13 mouse cellular contexts compared by ENCODE assay signal in the genomic region with DNA sequence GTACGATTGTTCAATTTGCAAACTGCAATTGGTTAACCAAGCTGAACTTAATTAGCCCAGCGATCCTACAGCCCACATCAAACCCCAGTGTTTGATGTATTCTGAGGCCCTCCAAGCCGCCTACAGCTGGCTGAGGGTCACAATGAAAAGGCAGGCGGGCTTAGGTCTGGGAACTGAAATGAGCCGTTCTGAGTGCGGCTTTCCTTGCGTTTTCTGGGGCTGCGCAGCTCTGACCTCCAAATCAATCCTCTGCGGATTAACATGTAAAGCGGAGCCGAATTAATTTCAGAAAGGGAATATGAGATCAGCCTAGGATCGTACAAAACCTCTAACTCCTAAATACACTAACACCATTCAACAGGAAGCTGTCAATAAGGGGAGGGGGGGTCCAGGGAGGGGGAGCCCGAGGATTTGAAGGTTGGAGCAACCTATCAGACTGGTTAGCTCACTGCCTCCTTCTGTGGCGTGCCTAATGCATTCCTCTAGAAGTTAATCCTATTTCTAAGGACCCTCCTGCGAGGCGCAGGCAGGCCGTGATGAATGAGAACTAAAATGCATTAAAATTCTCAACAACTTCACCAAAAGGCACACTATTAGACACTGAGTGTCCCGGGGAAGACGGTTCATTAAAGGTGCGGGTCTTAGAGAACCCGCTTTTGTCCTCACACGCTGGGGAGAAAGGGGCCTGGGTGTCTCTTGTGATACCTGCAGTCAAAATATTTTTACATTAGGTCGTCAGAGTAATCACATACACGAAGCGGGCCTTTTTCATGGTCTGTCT.
A peak's percentile ranks its signal among the peaks of the same experiment; 100 is the strongest.
DNase-seq lines count a peak whose midpoint lies in the region; ATAC-seq and TF ChIP-seq lines count a peak whose summit lies in the region.
"Had no signal": no experiment of that assay in that cellular context is flagged by ENCODE, and none has a peak within 500 bp of the region (broad histone marks: within the 10 kb centered on the region; RNA-seq: fewer than 3 reads in every experiment).

No protein-coding gene starts in this region.

- 2% methylated on average over 25 of the region's 25 CpGs for WGBS in forebrain, embryonic 10.5 days
- 19% methylated on average over 25 of the region's 25 CpGs for WGBS in hindbrain, postnatal 0 days
- WGBS in neural tube, embryonic 11.5 days, result 16% methylated on average over 25 of the region's 25 CpGs

- ATAC-seq in hindbrain, postnatal 0 days, result no peak; the same call in 1 of the 2 replicates
- ATAC-seq in neural tube, embryonic 11.5 days (ENCODE audit: insufficient read depth, low FRiP score, low TSS enrichment), result peak; percentile 31; the same call in 1 of the 2 replicates
- ATAC-seq: lung, postnatal 0 days had no signal

- H3K9ac ChIP-seq in hindbrain, postnatal 0 days (replicated peaks; ENCODE audit: low read length), result no peak overlapping the region
- H3K9ac ChIP-seq in neural tube, embryonic 11.5 days (ENCODE audit: low read length), result peak overlapping the region; percentile 10; the same call in 1 of the 2 replicates

- H3K4me3 ChIP-seq in forebrain, embryonic 10.5 days, result peak overlapping the region; percentile 32
- H3K4me3 ChIP-seq in hindbrain, postnatal 0 days (ENCODE audit: low read length), result no peak overlapping the region
- H3K4me3 ChIP-seq in neural tube, embryonic 11.5 days (ENCODE audit: low read depth, low read length), result no peak overlapping the region

- no peaks in the 10 kb centered on the region for H3K36me3 ChIP-seq in forebrain, embryonic 10.5 days (replicated peaks)
- H3K36me3 ChIP-seq in hindbrain, postnatal 0 days (ENCODE audit: insufficient read depth, low read length), result no peaks in the 10 kb centered on the region
- no peaks in the 10 kb centered on the region for H3K36me3 ChIP-seq in neural tube, embryonic 11.5 days (ENCODE audit: control insufficient read depth, insufficient read depth, low read length)
- H3K36me3 ChIP-seq: G1E had no signal

- H3K9me3 ChIP-seq in forebrain, embryonic 10.5 days, result no peaks in the 10 kb centered on the region
- H3K9me3 ChIP-seq in hindbrain, postnatal 0 days (ENCODE audit: low read length), result no peaks in the 10 kb centered on the region
- no peaks in the 10 kb centered on the region for H3K9me3 ChIP-seq in neural tube, embryonic 11.5 days (ENCODE audit: control insufficient read depth, low read length)
- H3K9me3 ChIP-seq: G1E had no signal

- peaks cover 100% of the 10 kb centered on the region for H3K27me3 ChIP-seq in forebrain, embryonic 10.5 days (ENCODE audit: poor library complexity, severe bottlenecking)
- 0 out of 2 replicates have a peak, but pooled peaks cover 4% of the 10 kb centered on the region for H3K27me3 ChIP-seq in hindbrain, postnatal 0 days (ENCODE audit: insufficient read depth, low read length)
- 0 out of 2 replicates have a peak, but pooled peaks cover 7% of the 10 kb centered on the region for H3K27me3 ChIP-seq in neural tube, embryonic 11.5 days (ENCODE audit: control insufficient read depth, insufficient read depth, low read length)

- H3K27ac ChIP-seq in forebrain, embryonic 10.5 days, result peak overlapping the region; percentile 70
- H3K27ac ChIP-seq in hindbrain, postnatal 0 days, result no peak overlapping the region; the same call in 1 of the 2 replicates
- H3K27ac ChIP-seq in neural tube, embryonic 11.5 days (ENCODE audit: low read depth, low read length), result no peak overlapping the region
- H3K27ac ChIP-seq: kidney, postnatal 0 days had no signal

- no peak for TF ChIP-seq CTCF in hindbrain, postnatal 0 days (IDR thresholded peaks at IDR 0.05; ENCODE audit: low read depth)

- peaks cover 52% of the 10 kb centered on the region for H3K4me1 ChIP-seq in forebrain, embryonic 10.5 days
- peaks cover 13% of the 10 kb centered on the region; the same call in 1 of the 2 replicates for H3K4me1 ChIP-seq in hindbrain, postnatal 0 days (ENCODE audit: insufficient read depth, low read length)
- peaks cover 4% of the 10 kb centered on the region; the same call in 1 of the 2 replicates for H3K4me1 ChIP-seq in neural tube, embryonic 11.5 days (ENCODE audit: control insufficient read depth, insufficient read depth, low read length)

- DNase-seq in embryo, embryonic 11 days, result peak; percentile 73
- DNase-seq in forebrain, embryonic 10.5 days (ENCODE audit: extremely low spot score, low spot score), result peak; percentile 83
- peak; percentile 26 for DNase-seq in hindbrain, postnatal 0 days (ENCODE audit: low spot score)
- peak; percentile 55 for DNase-seq in neural tube, embryonic 11.5 days (ENCODE audit: low spot score)
- DNase-seq in adrenal gland, adult 8-10 months, result no peak
- DNase-seq in liver, result no peak
- no peak for DNase-seq in cerebellum, postnatal 10 days
- no peak for DNase-seq in left cerebral cortex, postnatal 10 days (ENCODE audit: extremely low spot score in 1 of 2, low spot score in 2 of 2)
- DNase-seq: cerebellum, adult 8-10 months; left cerebral cortex, postnatal 4 days had no signal

- intact Hi-C loops in left cerebral cortex, postnatal 10 days (cut with DNase I), result no loop called here

- peak overlapping the region; percentile 25 for H3K4me2 ChIP-seq in hindbrain, postnatal 0 days (ENCODE audit: low read depth, low read length)
- peak overlapping the region; percentile 11; the same call in 1 of the 2 replicates for H3K4me2 ChIP-seq in neural tube, embryonic 11.5 days (ENCODE audit: low read depth)

Comparison
In these comparisons a context has a peak if more than half of its experiments do, and no peak if none do; other contexts are left out.
1. DNase-seq: peak in embryo, embryonic 11 days (single experiment), forebrain, embryonic 10.5 days (single experiment), hindbrain, postnatal 0 days (single experiment) and neural tube, embryonic 11.5 days (single experiment); none in adrenal gland, adult 8-10 months (single experiment), liver (single experiment), cerebellum, postnatal 10 days (0 of 2) and left cerebral cortex, postnatal 10 days (0 of 2).